Mouse (Mus musculus): Measurements from ENCODE around the gene Cpa1.

DNA sequence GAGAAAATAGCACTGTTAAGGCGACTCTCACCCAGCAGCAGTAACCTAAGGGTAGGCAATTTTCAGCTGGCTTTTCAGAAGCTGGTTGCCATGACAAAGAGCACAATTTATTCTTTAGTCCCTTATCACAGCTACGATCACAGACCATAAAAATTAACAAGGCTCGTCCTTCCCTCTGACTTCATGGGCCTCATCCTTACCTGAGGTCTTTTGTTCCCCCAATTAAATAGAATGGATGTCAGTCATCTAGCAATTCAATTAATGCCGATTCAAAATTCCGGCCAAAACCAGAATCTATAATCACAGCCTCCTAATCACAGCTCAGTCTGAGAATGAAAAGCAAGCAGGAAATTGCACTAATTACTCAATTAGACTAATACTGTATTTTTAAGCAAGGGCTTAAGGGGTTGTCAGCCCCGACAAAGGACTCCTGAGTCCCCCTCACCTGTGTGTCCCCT, 15.4 kb downstream of the Cpa1 start:
- no peak for TF ChIP-seq CTCF (IDR thresholded peaks at IDR 0.05; ENCODE audit: low read depth)
- TF ChIP-seq EP300 (IDR thresholded peaks at IDR 0.05; ENCODE audit: low read depth) = no peak

Measured in liver, postnatal 0 days (tissue).